Mouse (Mus musculus): ENCODE results near the gene Exd2.

- TF ChIP-seq CTCF (IDR thresholded peaks at IDR 0.05; ENCODE audit: borderline replicate concordance, insufficient read depth, low read length) = no peak
- no peak for TF ChIP-seq POLR2A (IDR thresholded peaks at IDR 0.05; ENCODE audit: low read depth, low read length)
Measured at GRCm38 (mm10) chr12:80415100-80415499, 47.8 kb upstream of the Exd2 start.
